Mouse (Mus musculus) c-Kit-positive CD71-positive TER-119-positive erythroid progenitor cells, embryonic 14.5 days (primary cell): ENCODE measurements at regions not wholly inside any gene's neighbourhood (a gene's known extent, or its start where the extent isn't known, plus 50 kb on each side); places are given as distances from the start of the nearest gene placed in this dataset.
"Not testable (repeated sequence)": the region's sequence is repeated elsewhere in the genome, so short reads cannot be mapped to it uniquely, and the experiment has no call there.

ENCODE experiments used
- DNase-seq: peaks from one replicate; pipeline ENCODE4 v3.0.0-alpha.2; 2013; ENCODE audit warnings: low spot score

GRCm38 (mm10) chr12:115121259-115121658 lies 926.3 kb upstream of the Zfp386 start:
- DNase-seq: no peak

DNA sequence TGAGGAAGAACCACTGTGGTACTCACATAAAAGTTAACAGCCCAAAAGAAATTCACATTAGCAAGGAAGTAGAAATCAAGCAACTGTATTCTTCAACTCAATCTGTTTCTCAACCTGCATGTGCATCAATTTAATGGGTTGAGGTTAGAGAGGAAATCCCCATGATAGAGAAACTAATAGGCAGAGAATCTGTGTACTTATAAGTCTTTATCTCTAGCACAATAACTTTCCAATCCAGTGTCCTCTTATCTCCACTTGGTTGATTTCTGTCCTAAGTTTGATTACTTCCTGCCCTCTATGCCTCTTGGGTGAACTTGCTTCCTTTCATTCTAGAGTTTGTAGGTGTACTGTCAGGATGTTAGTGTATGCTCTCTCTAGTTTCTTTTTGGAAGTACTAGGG lies 925.6 kb upstream of the Zfp386 start:
- no peak for DNase-seq

- not testable (repeated sequence) for DNase-seq
Observed at GRCm38 (mm10) chr12:115132930-115133329, 914.6 kb upstream of the Zfp386 start.

GRCm38 (mm10) chr12:115145407-115145806 lies 902.1 kb upstream of the Zfp386 start:
- DNase-seq: not testable (repeated sequence)

DNA sequence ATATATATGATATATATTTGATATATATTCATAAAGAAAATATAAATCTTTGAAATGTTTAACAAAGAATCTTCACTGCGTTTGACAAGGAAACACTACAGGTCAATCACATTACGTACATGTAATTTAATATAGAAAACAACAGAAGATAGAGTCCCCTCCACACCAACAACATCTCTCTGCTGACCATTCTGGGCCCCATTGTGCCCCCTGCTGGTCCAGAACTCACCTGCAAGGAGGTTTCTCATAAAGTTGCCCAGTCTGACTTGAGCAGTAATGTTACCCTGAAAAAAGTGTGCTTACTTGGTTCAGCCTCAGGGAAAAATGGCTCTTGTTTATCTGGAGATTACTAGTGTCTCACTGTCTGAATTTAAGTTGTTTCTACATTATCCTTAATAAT lies 901.1 kb upstream of the Zfp386 start:
- DNase-seq: not testable (repeated sequence)

DNA sequence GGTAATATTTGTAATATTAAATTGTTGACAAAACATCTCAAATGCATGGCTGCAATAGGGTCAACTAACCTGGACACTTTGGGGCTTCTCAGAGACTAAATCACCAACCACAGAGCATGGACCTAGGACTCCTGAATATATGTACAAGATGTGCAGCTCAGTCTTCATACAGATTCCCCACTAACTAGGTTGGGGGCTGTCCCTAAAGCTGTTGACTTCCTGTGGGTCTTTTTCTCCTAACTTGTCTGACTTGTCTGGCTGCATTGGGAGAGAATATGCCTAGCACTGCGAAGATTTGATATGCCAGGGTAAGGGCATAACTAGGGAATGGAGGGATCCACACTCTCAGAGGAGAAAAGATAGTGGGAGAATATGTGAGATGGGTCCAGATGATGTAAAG lies 895.6 kb upstream of the Zfp386 start:
- not testable (repeated sequence) for DNase-seq

- not testable (repeated sequence) for DNase-seq
Observed at GRCm38 (mm10) chr12:115158231-115158630, 889.3 kb upstream of the Zfp386 start.

DNA sequence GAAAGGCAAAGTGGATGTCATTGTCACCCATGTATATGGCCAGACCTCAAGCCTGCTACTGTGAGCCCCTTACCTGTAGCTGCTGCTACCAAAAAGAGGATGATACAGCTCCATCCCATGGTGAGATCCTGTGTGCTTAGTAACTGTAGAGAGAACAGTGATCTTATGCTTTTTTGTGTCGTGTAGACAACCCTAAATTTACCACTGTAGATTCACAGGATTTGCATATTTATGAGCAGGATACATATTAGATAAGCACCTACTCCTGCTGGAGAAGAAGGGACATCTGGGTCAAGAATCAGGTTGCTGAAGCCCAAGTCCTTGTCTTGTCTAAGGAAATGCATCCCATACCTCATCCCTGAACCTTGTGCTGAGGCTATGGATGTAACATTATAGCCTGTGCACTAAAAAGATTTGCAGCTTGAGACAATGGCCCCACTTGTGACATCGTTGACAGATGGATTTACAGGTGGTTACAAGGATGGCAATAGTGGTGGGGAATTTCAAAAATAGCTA lies 888.7 kb upstream of the Zfp386 start:
- DNase-seq: not testable (repeated sequence)

- not testable (repeated sequence) for DNase-seq
Observed at GRCm38 (mm10) chr12:115165499-115165898, 882.0 kb upstream of the Zfp386 start.

DNA sequence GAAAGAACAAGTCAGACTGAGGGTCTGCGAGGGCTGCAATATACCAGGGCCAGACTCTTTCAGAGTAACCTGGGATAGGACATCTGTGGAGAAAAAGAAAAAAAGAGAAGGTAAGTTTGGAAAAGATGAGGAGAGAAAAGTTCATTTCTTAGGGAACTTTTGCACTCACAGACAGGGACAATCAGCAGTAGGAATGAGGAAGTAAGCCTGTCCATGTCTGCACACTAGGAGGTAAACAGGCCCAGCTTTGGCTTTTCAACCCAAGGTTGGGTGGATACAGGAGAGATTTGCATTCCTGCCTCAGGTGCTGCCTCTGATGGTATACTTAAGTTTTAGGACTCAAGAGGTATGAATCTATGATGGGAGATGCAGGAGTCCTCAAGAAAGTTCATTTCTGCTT lies 881.5 kb upstream of the Zfp386 start:
- DNase-seq: not testable (repeated sequence)

DNA sequence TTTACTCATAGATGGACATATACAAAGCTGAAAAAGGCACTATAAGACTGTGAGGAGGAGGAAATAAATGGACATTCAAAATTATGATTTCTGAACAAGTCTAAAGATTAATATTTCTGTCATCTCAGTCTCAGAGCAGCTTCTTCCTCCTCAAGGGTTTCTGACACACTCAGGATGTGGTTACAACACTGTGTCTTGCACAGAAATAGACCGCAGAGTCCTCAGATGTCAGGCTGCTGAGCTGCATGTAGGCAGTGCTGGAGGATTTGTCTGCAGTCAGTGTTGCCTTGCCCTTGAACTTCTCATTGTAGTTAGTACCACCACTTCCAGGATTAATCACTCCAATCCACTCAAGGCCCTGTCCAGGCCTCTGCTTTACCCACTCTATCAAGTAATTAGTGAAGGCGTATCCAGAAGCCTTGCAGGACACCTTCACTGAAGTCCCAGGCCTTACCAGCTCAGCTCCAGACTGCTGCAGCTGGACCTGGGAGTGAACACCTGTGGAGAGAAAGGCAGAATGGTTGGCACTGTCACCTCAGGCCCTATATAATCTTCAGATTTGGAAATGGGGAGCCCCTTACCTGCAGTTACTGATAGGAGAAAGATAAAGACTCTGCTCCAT lies 853.9 kb upstream of the Zfp386 start:
- DNase-seq: no peak

DNA sequence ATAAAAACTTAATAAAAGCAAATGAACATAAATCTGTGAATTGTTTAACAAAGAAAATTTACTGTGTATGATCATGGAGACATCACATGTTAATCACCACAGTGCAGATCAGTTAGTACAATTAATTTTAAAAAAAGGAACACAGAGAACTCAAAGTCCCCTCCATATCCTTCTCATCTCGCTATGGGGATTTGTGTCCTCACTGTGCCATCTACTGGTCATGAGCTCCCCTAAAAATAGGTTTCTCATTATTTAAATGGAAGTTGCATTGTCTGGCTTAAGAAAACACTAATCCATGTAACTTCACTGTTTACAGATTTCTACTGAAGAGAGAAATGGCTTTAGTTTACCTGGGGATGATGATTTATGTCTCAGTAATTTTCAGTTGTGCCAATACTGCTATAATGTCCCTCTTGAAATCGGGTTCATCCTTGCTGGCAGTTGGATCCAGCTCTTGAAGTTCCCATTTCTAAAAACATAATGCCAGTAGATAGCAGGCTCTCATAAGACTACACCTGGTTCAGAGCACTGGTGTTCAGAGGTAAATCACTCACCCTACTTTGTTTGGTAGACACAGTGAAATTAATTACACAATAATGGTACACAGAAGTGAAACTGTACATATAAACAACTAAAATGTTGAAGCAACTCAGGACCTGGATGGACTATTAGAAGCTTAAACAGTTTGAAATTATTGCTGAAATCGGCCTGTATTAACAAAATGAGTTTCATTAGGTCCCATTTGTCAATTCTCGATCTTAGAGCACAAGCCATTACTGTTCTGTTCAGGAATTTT lies 850.0 kb upstream of the Zfp386 start:
- DNase-seq: no peak

GRCm38 (mm10) chr12:115207833-115208448 lies 839.6 kb upstream of the Zfp386 start:
- not testable (repeated sequence) for DNase-seq

DNA sequence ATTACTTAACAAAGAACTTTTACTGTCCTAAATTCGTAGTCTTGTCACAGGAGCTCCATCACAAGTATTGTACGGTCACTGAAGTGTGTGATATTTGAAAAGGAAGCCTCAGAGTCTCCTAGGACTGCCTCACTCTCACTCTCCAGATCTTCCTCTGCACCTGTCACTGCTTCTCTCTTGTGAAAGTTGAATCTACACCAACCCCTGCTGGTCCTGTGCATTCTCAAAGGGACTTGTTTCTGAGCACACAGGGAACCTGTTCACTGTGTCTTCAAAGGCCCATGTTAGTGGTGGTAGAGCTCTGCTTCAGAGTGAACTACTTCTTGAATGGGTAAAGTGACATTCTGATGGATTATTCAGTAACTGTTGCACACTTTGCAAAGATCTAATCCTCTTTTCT lies 824.9 kb upstream of the Zfp386 start:
- no peak for DNase-seq

DNA sequence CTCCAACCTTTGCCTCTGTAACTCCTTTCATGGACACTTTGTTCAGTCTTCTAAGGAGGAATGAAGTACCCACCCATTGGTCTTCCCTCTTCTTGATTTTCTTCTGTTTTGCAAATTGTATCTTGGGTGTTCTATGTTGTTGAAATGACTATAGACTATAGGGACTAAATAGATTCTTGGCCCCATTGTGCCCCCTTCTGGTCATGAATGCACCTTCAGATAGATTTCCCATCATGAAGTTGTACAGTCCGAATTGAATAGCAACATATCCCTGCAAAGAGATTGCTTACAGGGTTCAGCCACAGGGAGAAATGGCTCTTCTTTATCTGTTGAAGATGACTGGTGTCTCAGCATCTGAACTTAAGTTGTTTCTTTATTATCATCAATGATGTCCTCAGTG lies 817.6 kb upstream of the Zfp386 start:
- no peak for DNase-seq

GRCm38 (mm10) chr12:115242661-115243060 lies 804.9 kb upstream of the Zfp386 start:
- DNase-seq: not testable (repeated sequence)

GRCm38 (mm10) chr12:115247298-115247697 lies 800.2 kb upstream of the Zfp386 start:
- DNase-seq: not testable (repeated sequence)

DNA sequence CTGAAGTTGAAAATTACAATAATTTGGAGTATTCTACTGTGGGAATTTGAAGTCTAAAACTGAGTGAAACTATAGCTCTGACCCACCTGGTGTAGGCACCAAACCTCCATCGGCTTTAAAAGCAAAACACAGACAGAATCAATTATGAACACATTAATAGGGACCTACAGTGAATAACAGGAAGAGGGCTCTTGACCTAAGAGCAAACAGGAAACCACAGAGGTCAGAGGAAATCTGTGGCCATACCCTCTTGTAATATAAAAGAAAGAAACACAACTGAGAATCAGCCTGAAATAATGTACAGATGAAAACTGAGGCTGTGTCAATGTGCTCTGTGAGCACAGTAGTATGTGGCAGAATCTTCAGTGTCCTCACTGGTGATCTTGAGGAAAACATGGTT lies 789.7 kb upstream of the Zfp386 start:
- DNase-seq: no peak

DNA sequence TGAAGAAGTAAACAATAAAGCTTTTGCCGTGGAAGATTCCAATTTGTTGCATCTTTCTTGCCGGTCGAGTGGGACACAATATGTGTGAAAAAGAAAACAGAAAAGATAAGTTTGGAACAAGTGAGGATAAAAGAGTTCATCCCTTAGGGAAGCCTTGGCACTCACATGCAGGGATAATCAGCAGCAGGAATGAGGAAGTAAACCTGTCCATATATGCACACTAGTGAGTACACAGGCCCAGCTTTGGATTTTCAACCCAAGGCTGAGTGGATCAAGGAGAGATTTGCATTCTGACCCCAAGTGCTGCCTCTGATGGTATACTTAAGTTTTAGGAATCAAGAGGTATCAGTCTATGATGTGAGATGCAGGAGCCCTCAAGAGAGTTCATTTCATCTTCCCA lies 788.8 kb upstream of the Zfp386 start:
- DNase-seq: no peak

GRCm38 (mm10) chr12:115262431-115262830 lies 785.1 kb upstream of the Zfp386 start:
- not testable (repeated sequence) for DNase-seq

DNA sequence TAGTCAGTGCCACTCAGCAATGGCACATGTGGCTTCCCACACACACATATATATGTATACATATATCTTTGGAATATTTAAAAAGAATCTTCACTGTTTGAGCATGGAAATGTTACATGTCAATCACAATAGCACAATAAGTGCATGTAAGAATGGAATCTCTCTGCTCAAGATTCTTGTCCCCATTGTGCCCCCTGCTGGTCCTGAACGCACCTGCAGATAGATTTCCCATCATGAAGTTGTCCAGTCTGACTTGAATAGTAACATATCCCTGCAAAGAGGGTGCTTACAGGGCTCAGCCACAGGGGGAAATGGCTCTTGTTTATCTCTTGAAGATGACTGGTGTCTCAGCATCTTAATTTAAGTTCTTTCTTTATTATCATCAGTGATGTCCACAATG lies 770.8 kb upstream of the Zfp386 start:
- DNase-seq: not testable (repeated sequence)

DNA sequence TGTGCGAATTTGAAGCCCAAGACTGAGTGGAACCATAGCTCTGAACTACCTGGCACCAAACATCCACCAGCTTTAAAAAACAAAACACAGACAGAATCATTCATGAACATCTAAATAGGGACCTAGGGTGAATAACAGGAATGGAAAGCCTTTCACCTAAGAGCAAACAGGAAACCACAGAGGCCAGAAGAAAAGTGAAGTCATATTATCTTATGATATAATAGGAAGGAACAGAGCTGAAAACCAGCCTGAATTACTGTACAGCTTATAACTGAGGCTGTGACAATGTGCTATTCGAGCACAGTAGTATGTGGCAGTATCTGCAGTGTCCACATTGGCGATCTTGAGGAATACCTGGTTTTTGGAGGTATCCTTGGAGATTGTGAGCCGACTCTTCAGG lies 753.8 kb upstream of the Zfp386 start:
- not testable (repeated sequence) for DNase-seq

- DNase-seq: not testable (repeated sequence)
Observed at GRCm38 (mm10) chr12:115298041-115298440, 749.5 kb upstream of the Zfp386 start.
